Mouse (Mus musculus): ENCODE measurements at regions not wholly inside any gene's neighbourhood (a gene's known extent, or its start where the extent isn't known, plus 50 kb on each side); places are given as distances from the start of the nearest gene placed in this dataset.

DNA sequence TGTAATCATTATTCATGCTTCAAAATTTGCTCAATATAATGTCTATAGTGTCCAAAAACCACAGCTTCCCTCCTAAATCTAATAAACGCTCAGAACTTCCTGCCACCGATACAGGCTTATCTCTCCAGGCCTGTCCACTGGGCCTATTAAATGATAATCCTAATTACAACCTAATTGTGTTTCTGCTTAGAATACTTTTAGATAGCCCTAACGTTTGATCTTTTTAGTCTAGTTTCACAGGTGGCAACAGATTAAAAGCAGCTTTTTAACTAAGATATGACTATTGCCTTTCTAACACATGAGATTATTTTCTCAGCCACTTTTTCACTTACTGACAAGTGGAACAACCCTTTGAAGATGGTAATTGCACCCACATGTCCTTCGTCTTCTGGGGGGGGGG, 188.6 kb downstream of the Cog6 start:
- TF ChIP-seq CTCF (IDR thresholded peaks at IDR 0.05; ENCODE audit: borderline replicate concordance, extremely low read depth, insufficient read depth, insufficient read length), result no peak
- no peak for TF ChIP-seq POLR2A (IDR thresholded peaks at IDR 0.05; ENCODE audit: borderline replicate concordance, extremely low read depth, insufficient read depth, insufficient read length, poor library complexity, severe bottlenecking)
